Mouse (Mus musculus): ENCODE results near the gene Zfp968. TPM values are rescaled to one million over a fixed set of nuclear protein-coding genes. Genes with fewer than 3 reads are reported as not detected.
"Not testable (repeated sequence)": the region's sequence is repeated elsewhere in the genome, so short reads cannot be mapped to it uniquely, and the experiment has no call there.

Zfp968 gene
- total RNA-seq (2021) (10 to 100 TPM; 44.4 to 56.5 TPM), polyA plus RNA-seq (2012; rRNA removed) (0.84 and 1.9 TPM in 2 replicates)
- long read RNA-seq, partial matches to known transcripts = 0 of 2 reads
- long read RNA-seq, other reads (novel, unspliced or antisense) = 2 of 2 reads

- intact Hi-C loops (cut with DNase I); H3K79me2 ChIP-seq (replicated peaks; ENCODE audit: control insufficient read depth, insufficient read depth, low read length); H3K9ac ChIP-seq (ENCODE audit: low read depth, low read length); H3K27me3 ChIP-seq (ENCODE audit: control insufficient read depth, insufficient read depth, low read length); DNase-seq; H3K4me1 ChIP-seq (ENCODE audit: control insufficient read depth, insufficient read depth, low read length); H3K27ac ChIP-seq; H3K4me3 ChIP-seq; H3K36me3 ChIP-seq (ENCODE audit: control insufficient read depth, insufficient read depth, low read length): not testable (repeated sequence)
- WGBS = no CpG with 5 or more reads among the region's 6 CpGs
Measured at GRCm38 (mm10) chr2:175372136-175372535, at the start of gene Zfp968. Zfp968 (plus strand) TSS chr2:175372436.

GRCm38 (mm10) chr2:175338097-175338496 is 34.1 kb upstream of the Zfp968 start, which contains the start of gene Gm4631:
Gm4631 (minus strand) TSS chr2:175338197.
- H3K27ac ChIP-seq; H3K4me1 ChIP-seq (ENCODE audit: control insufficient read depth, insufficient read depth, low read length); H3K27me3 ChIP-seq (ENCODE audit: control insufficient read depth, insufficient read depth, low read length); H3K36me3 ChIP-seq (ENCODE audit: control insufficient read depth, insufficient read depth, low read length); intact Hi-C loops (cut with DNase I); H3K79me2 ChIP-seq (replicated peaks; ENCODE audit: control insufficient read depth, insufficient read depth, low read length); H3K4me3 ChIP-seq; H3K9ac ChIP-seq (ENCODE audit: low read depth, low read length); DNase-seq: not testable (repeated sequence)
- WGBS = no CpG with 5 or more reads among the region's 8 CpGs

Other genes starting within 250 kb of the Zfp968 start
- 10 to 100 TPM; 10.0 to 11.6 TPM for gene Gm14399, start 230.4 kb upstream of the Zfp968 start, total RNA-seq (2021)
- 1.0 and 67.7 TPM in 2 replicates for gene Gm14399, start 230.4 kb upstream of the Zfp968 start, polyA plus RNA-seq (2012; rRNA removed)
- under 1 TPM; 0.26 to 0.30 TPM for gene Gm14443, start 196.6 kb upstream of the Zfp968 start, total RNA-seq (2021)
- gene Gm14443, start 196.6 kb upstream of the Zfp968 start, polyA plus RNA-seq (2012; rRNA removed) = 0.15 and 0.29 TPM in 2 replicates
- 10 to 100 TPM; 65.8 to 72.9 TPM for gene Gm14391, start 165.5 kb upstream of the Zfp968 start, total RNA-seq (2021)
- gene Gm14391, start 165.5 kb upstream of the Zfp968 start, polyA plus RNA-seq (2012; rRNA removed) = 4.2 and 10.5 TPM in 2 replicates
- 1 to 10 TPM; 5.9 to 8.2 TPM for gene Gm14440, start 97.3 kb upstream of the Zfp968 start, total RNA-seq (2021)
- not detected in 2 replicates for gene Gm14440, start 97.3 kb upstream of the Zfp968 start, polyA plus RNA-seq (2012; rRNA removed)
- 10 to 100 TPM; 44.7 to 50.8 TPM for gene Gm4631, start 34.2 kb upstream of the Zfp968 start, total RNA-seq (2021)
- gene Gm4631, start 34.2 kb upstream of the Zfp968 start, polyA plus RNA-seq (2012; rRNA removed) = 1.7 and 4.3 TPM in 2 replicates
- 1 to 10 TPM in 1 of 2 experiments, under 1 TPM in 1; 0.98 to 3.6 TPM for gene Gm4724, start 63.4 kb downstream of the Zfp968 start, total RNA-seq (2021)
- gene Gm4724, start 63.4 kb downstream of the Zfp968 start, polyA plus RNA-seq (2012; rRNA removed) = 3.6 and 6.3 TPM in 2 replicates
- gene Zfp965, start 97.5 kb downstream of the Zfp968 start, total RNA-seq (2021) = 1 to 10 TPM; 5.3 to 5.4 TPM
- gene Zfp965, start 97.5 kb downstream of the Zfp968 start, polyA plus RNA-seq (2012; rRNA removed) = 1.2 and 3.0 TPM in 2 replicates